Mouse (Mus musculus) heart, embryonic 14.5 days (tissue): Measurements from ENCODE around the gene Aqp8. TPM values are rescaled to one million over a fixed set of nuclear protein-coding genes. Genes with fewer than 3 reads are reported as not detected.

Source experiments
- ATAC-seq: fragments of 200-750 bp; cut with Nextera tagmentation; 2 replicates; pipeline ENCODE4 v1.8.0; 2017; ENCODE audit warnings: low read depth, moderate TSS enrichment; ENCODE audit not compliant: insufficient number of reproducible peaks, insufficient read depth, low FRiP score
- H3K27ac ChIP-seq, 2 experiments: fragments of 200-500 bp in 1 of 2; fragments of 300-500 bp in 1 of 2; sonication (generic) in 1 of 2; replicated peaks in 1 of 2; 2 replicates each; pipeline ENCODE4 v1.5.1; 2012 to 2014; ENCODE audit warnings: low read depth in 2 of 2, low read length in 2 of 2, control low read depth in 1 of 2, mild to moderate bottlenecking in 1 of 2, mixed read lengths in 1 of 2; ENCODE audit not compliant: control insufficient read depth in 1 of 2, insufficient read depth in 1 of 2
- H3K27me3 ChIP-seq: fragments of 300-500 bp; sonication (generic); 2 replicates; pipeline ENCODE4 v1.6.1; 2014; ENCODE audit warnings: mild to moderate bottlenecking, low read length, control low read depth; ENCODE audit not compliant: control insufficient read depth, insufficient read depth
- H3K36me3 ChIP-seq: fragments of 300-500 bp; sonication (generic); 2 replicates; pipeline ENCODE4 v1.6.1; 2014; ENCODE audit warnings: mild to moderate bottlenecking, control low read depth, low read length, mixed read lengths; ENCODE audit not compliant: control insufficient read depth, insufficient read depth
- H3K4me1 ChIP-seq, 2 experiments: fragments of 200-500 bp in 1 of 2; fragments of 300-500 bp in 1 of 2; sonication (generic) in 1 of 2; 2 replicates each; pipeline ENCODE4 v1.6.1; 2012 to 2014; ENCODE audit warnings: low read length in 2 of 2, control low read depth in 1 of 2, mixed read lengths in 1 of 2; ENCODE audit not compliant: control insufficient read depth in 2 of 2, insufficient read depth in 2 of 2
- H3K4me2 ChIP-seq: fragments of 300-500 bp; sonication (generic); 2 replicates; pipeline ENCODE4 v1.6.1; 2014; ENCODE audit warnings: mild to moderate bottlenecking, low read length
- H3K4me3 ChIP-seq, 2 experiments: fragments of 200-500 bp in 1 of 2; fragments of 300-500 bp in 1 of 2; sonication (generic) in 1 of 2; 2 replicates each; pipeline ENCODE4 v1.5.1; 2012 to 2014; ENCODE audit warnings: low read length in 2 of 2, mild to moderate bottlenecking in 2 of 2, control low read depth in 1 of 2, low read depth in 1 of 2, moderate library complexity in 1 of 2; ENCODE audit not compliant: control insufficient read depth in 1 of 2, insufficient read depth in 1 of 2
- H3K9ac ChIP-seq: fragments of 300-500 bp; sonication (generic); 2 replicates; pipeline ENCODE4 v1.6.1; 2014; ENCODE audit warnings: mild to moderate bottlenecking, low read length
- H3K9me3 ChIP-seq: fragments of 300-500 bp; sonication (generic); 2 replicates; pipeline ENCODE4 v1.6.1; 2016; ENCODE audit warnings: low read length, control low read depth; ENCODE audit not compliant: control insufficient read depth
- WGBS: fragments of 180-500 bp; shearing (Covaris S2); extraction: QIAGEN DNeasy Blood & Tissue Kit; methylation state at CpG from one replicate; pipeline ENCODE4 v1.1.7; 2014; 5-methylcytosine and 5-hydroxymethylcytosine counted together
- polyA plus RNA-seq: library from polyadenylated mRNA; unstranded; fragments of >200 nt; fragmentation: Nextera tagmentation; extraction: Ambion mirVana; gene quantifications from 2 replicates; pipeline ENCODE4 v1.2.1, GENCODE M21; 2014

Aqp8 gene
- polyA plus RNA-seq: 2.2 and 2.4 TPM in 2 replicates

GRCm38 (mm10) chr7:123462070-123462501, at the start of gene Aqp8:
Gene Aqp8, plus strand, starts transcription at chr7:123462291.
- Histone ChIP-seq H3K4me3 (no peak within 1 kb of the TSS), H3K9me3 (no peaks in the 10 kb centered on the region), H3K27me3 (no peaks in the 10 kb centered on the region), H3K36me3 (no peaks in the 10 kb centered on the region), H3K27ac (no peak within 1 kb of the TSS), H3K9ac (no peak within 1 kb of the TSS), H3K4me1 (peaks cover 8 to 13% of the 10 kb centered on the region in 2 experiments), H3K4me2 (no peak within 1 kb of the TSS)
- ATAC-seq: peak; percentile 71
- WGBS: 24% methylated on average over 9 of the region's 9 CpGs

- Histone ChIP-seq H3K36me3 (peaks cover 23% of the 10 kb centered on the region), H3K4me2 (no peak overlapping the region), H3K27me3 (no peaks in the 10 kb centered on the region), H3K4me3 (no peak overlapping the region), H3K27ac (no peak overlapping the region), H3K9ac (no peak overlapping the region), H3K4me1 (no peaks in the 10 kb centered on the region), H3K9me3 (no peaks in the 10 kb centered on the region)
- ATAC-seq: no peak
- WGBS: 62% methylated on average over 4 of the region's 4 CpGs
These were observed 45.3 kb upstream of the Aqp8 start for GRCm38 (mm10) chr7:123416803-123417202.

GRCm38 (mm10) chr7:123417661-123418060, 44.4 kb upstream of the Aqp8 start:
- H3K4me3 ChIP-seq: no peak overlapping the region
- ATAC-seq: no peak
- no peaks in the 10 kb centered on the region for H3K27me3 ChIP-seq
- H3K27ac ChIP-seq: no peak overlapping the region
- no peaks in the 10 kb centered on the region for H3K4me1 ChIP-seq
- no peak overlapping the region for H3K9ac ChIP-seq
- no peak overlapping the region for H3K4me2 ChIP-seq
- H3K36me3 ChIP-seq: peaks cover 32% of the 10 kb centered on the region
- H3K9me3 ChIP-seq: no peaks in the 10 kb centered on the region
- WGBS: 84% methylated on average over 3 of the region's 3 CpGs

GRCm38 (mm10) chr7:123419984-123420383, 42.1 kb upstream of the Aqp8 start:
- no peak overlapping the region for H3K4me3 ChIP-seq
- no peak overlapping the region for H3K9ac ChIP-seq
- H3K9me3 ChIP-seq: no peaks in the 10 kb centered on the region
- no peak overlapping the region for H3K4me2 ChIP-seq
- H3K36me3 ChIP-seq: peaks cover 48% of the 10 kb centered on the region
- no peak for ATAC-seq
- no peaks in the 10 kb centered on the region for H3K27me3 ChIP-seq
- H3K27ac ChIP-seq: no peak overlapping the region
- WGBS: 92% methylated on average over 4 of the region's 4 CpGs
- H3K4me1 ChIP-seq: peaks cover 0 to 4% of the 10 kb centered on the region in 2 experiments; a peak in 1 of 4 replicates

- no peak overlapping the region for H3K9ac ChIP-seq
- peaks cover 5 to 15% of the 10 kb centered on the region in 2 experiments; a peak in 3 of 4 replicates for H3K4me1 ChIP-seq
- no peak for ATAC-seq
- peaks cover 48% of the 10 kb centered on the region for H3K36me3 ChIP-seq
- 89% methylated on average over 3 of the region's 3 CpGs for WGBS
- no peak overlapping the region for H3K4me2 ChIP-seq
- no peaks in the 10 kb centered on the region for H3K9me3 ChIP-seq
- no peak overlapping the region for H3K4me3 ChIP-seq
- no peaks in the 10 kb centered on the region for H3K27me3 ChIP-seq
- no peak overlapping the region for H3K27ac ChIP-seq
These were observed 40.1 kb upstream of the Aqp8 start for GRCm38 (mm10) chr7:123421958-123422357.

GRCm38 (mm10) chr7:123424281-123424680, 37.8 kb upstream of the Aqp8 start:
- Histone ChIP-seq H3K9ac (no peak overlapping the region), H3K27me3 (no peaks in the 10 kb centered on the region), H3K36me3 (peaks cover 44% of the 10 kb centered on the region), H3K27ac (no peak overlapping the region), H3K4me2 (no peak overlapping the region), H3K4me1 (peaks cover 5 to 15% of the 10 kb centered on the region in 2 experiments; a peak in 3 of 4 replicates), H3K4me3 (no peak overlapping the region), H3K9me3 (no peaks in the 10 kb centered on the region)
- ATAC-seq: no peak
- 87% methylated on average over 6 of the region's 6 CpGs for WGBS

- no peaks in the 10 kb centered on the region for H3K27me3 ChIP-seq
- peaks cover 5 to 15% of the 10 kb centered on the region in 2 experiments; a peak in 3 of 4 replicates for H3K4me1 ChIP-seq
- no peaks in the 10 kb centered on the region for H3K9me3 ChIP-seq
- no peak overlapping the region for H3K4me3 ChIP-seq
- H3K9ac ChIP-seq: no peak overlapping the region
- peak overlapping the region; percentile 53 to 75 for H3K27ac ChIP-seq
- H3K4me2 ChIP-seq: no peak overlapping the region
- 60% methylated on average over 6 of the region's 6 CpGs for WGBS
- ATAC-seq: peak; percentile 74
- H3K36me3 ChIP-seq: peaks cover 42% of the 10 kb centered on the region
These were observed 36.8 kb upstream of the Aqp8 start for GRCm38 (mm10) chr7:123425134-123425757.
